Mouse (Mus musculus): ENCODE measurements around the gene Gm11214. TPM values are rescaled to one million over a fixed set of nuclear protein-coding genes. Genes with fewer than 3 reads are reported as not detected.

Gm11214 gene
- total RNA-seq, 2 experiments from 2014 or later = not detected

DNA sequence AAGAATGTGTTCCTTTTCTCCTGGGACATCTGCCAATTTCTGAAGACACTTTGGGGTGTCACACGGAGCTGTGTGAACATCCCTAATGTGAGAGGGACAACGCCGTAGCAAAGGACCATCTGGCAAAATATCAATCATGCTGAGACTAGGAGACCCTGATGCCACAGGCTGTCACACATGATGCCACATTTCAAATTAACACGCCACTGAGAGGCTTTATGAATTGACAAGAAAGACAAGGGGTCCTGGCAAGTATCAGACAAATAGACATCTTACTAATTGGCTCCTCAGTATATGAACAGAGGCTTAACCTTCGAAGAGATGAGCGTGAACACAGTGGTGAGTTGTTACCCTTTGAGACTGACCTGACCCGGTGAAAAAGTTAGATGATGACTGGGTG is 2.6 kb upstream of the Gm11214 start:
- intact Hi-C loops (cut with DNase I) = no loop called here
- no peak for DNase-seq (ENCODE audit: low spot score in 2 of 2)

DNA sequence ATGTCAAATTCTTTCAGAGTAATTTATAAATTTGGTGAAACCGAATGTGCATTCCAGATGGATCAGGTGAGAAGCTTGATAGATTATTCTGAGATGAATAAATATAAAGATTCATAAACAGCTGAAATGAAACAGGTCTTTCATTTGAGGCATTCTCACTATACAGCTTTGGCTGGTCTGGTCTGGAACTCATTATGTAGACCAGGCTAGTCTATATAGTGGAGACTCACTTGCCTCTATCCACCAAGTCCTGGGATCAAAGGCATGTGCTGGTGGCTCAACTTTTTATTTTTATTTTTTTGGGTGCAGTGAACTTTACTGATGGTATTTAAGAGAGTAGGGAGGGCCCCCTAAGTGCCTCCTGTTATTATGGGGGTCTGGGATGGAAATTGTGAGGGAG is 1.3 kb downstream of the Gm11214 start:
- intact Hi-C loops (cut with DNase I) = no loop called here
- DNase-seq (ENCODE audit: low spot score in 2 of 2) = no peak

- DNase-seq (ENCODE audit: low spot score in 2 of 2) = no peak
- intact Hi-C loops (cut with DNase I) = no loop called here
These were observed 1.8 kb downstream of the Gm11214 start for GRCm38 (mm10) chr4:63661426-63661825.

DNA sequence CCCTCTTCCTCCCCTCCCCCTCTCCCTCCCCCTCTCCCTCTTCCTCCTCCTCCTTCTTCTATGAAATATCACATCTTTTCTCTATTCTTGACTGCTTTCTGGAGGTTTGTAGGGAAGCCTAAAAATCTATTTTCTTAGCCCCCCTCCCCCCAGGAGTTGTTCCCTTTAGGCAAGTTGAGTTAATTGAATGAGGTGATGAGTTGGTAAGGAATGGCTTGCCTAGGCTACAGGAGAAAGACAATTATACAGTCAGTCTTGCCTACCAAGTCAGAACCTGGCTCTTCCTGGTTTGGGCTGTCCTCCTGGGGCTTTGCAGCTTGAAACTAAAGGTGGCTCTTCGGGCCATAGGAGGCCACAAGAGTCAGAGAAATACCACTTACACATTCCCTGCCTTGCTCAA is 3.4 kb downstream of the Gm11214 start:
- intact Hi-C loops (cut with DNase I) = no loop called here
- no peak for DNase-seq (ENCODE audit: low spot score in 2 of 2)

DNA sequence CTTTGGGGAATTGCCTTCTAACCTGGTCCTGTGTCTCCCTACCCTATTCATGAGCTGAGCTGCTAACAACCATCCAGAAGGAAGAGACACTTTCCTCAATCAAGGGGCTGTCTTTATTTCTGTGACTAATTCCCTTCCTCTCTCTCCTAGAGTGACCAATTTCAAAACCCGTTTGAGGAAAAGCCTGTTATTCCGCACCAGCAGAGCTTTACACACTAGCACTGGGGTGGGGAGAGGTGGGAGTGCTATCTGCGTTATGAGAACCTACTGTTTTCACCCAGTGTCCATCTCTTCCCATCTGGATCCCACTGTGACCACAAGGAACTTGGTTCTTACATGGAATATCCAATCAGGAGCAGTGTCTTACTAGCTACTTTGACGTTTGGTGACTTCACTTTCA is 4.1 kb downstream of the Gm11214 start:
- intact Hi-C loops (cut with DNase I) = no loop called here
- DNase-seq (ENCODE audit: low spot score in 2 of 2) = no peak

DNA sequence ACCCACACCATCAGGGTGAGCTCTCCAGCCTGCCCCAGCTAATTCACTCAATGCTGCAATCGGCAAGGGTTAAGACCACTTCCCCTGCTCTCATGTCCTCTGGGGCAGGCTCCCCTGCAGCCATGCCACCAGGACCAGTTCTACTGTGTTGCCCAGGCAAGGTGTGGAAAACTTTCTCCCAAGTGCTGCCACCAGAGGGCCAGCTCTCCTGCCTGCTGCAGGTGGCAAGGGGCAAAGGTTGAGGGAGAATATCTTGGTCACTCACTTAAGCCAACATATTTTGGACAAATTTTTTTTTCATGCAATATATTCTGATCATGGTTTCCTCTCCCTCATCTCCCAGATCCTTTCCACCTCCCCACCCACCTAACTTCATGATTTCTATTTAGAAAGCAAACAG is 8.8 kb downstream of the Gm11214 start:
- no peak for DNase-seq (ENCODE audit: low spot score in 2 of 2)
- intact Hi-C loops (cut with DNase I) = no loop called here

DNA sequence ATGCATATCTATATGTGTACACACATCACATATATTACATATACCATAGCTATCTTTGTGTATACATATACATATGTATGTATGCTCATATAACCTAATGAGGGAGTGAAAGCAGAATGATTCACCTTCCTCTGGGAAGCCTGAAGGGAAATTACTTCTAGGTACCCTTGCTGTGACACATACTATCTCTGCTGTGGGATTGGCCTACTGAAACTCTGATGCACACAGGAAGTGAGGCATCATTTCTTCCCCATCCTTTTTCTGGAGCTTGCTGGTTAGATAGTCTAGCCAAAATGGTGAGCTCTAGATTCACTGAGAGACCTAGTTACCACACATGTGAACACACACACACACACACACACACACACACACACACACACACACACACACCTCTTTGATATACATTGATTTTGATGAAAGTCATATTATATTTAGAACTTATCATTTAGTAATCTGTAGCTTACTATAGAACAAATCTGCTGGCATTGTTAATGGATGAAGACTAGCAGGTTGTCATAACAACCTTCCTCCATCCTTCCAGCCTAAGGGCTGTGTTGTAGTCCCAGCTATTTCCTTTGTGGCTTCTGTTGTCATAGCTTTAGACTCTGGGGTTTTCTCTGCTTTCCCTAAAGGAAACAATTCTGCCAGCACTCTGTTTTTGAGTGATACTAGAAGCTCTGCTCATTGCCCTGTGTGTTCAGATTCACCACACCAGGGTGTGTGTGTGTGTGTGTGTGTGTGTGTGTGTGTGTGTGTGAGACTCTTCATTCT is 19.0 kb downstream of the Gm11214 start:
- intact Hi-C loops (cut with DNase I) = no loop called here
- DNase-seq (ENCODE audit: low spot score in 2 of 2) = no peak

GRCm38 (mm10) chr4:63639842-63640241 is 23.3 kb downstream of the Gm11214 start:
- intact Hi-C loops (cut with DNase I) = no loop called here
- no peak for DNase-seq (ENCODE audit: low spot score in 2 of 2)

GRCm38 (mm10) chr4:63638603-63639002 is 24.6 kb downstream of the Gm11214 start:
- intact Hi-C loops (cut with DNase I) = no loop called here
- no peak for DNase-seq (ENCODE audit: low spot score in 2 of 2)

DNA sequence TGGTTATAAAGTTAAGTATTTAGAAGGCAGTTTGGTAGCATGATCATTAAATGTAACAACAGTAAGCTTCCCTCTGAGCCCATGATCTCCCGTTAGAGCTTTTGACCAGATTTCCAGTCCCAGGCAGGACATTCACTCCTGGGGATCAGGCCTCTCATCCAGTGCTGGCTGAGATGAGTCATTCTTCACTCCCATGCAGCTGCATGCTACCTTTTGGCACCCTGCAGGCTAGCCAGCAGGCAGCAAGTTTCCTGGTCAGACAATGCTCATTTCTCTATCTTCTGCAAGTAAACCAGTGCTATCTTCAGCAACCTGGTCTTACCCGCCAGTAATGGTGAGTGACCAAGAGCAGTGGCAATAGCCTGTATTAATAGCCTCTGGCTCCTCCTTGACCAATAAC is 30.0 kb downstream of the Gm11214 start:
- no peak for DNase-seq (ENCODE audit: low spot score in 2 of 2)
- intact Hi-C loops (cut with DNase I) = no loop called here

DNA sequence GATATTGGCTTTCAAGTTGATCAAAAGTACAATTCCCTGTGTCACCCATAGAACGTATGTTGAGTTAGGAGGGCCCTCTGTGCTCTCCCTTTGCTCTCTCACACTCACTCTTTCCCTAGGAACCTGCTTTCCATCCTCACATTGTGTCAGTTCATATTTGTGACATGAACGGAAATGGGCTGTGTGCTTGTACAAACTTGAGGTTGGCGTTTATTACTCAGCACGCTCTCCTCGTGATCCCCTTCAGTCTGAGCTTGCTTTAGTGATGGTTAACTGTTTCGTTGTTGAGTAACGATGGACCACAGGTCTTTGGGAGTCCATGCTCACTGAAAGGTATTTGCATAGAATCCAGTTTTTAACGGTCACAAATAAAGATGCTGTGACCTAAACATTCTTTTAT is 36.1 kb downstream of the Gm11214 start:
- DNase-seq (ENCODE audit: low spot score in 2 of 2) = no peak
- intact Hi-C loops (cut with DNase I) = no loop called here

DNA sequence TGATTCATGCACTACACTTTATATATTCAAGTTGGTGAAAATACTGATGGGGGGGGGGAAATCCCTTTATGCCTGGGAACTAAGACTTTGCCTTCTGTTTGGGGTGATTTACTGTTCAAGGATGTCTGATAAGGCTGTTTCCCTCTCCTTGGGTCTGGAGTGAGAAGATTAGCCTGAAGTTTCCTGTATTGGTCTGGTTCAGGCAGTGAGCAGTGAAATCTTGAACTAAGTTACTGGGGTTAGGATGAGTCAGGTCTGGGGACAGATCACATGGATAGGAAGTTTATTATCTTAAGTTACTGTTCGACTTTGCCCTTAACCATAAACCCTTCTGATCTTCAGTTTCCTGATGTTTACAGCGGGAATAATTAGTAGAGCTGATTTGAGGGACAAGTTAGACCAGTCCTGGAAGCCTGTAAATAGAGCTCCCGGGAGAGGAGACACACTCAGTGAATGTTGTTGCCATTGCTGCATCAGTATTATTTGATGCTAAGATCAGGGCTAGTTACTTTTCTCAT is 37.6 kb downstream of the Gm11214 start:
- DNase-seq (ENCODE audit: low spot score in 2 of 2) = no peak
- intact Hi-C loops (cut with DNase I) = no loop called here

DNA sequence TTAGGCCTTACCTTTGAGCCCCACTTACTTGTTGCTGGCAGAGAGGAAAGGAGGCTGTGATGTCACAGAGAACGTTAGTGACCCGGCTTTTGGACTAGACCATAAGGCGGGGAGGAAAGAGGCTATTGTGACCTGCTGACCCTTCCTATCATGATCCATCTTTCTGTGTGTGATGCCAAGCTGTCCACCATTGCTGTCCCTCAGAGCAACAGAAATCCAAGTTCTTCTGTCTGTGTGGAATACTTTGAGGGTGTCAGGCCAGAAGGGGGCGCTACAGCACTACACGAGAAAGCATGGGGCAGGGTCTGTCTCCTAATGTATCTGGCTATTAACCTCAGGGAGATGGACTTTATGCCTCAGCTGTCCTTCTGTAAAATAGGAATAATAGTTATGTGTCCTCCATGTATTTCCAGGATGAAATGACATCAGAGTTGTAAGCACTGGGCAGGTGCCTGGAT is 40.8 kb downstream of the Gm11214 start, which contains the start of gene Tex48:
Tex48 (minus strand) TSS at position 51 of the 458 bp plus-strand sequence.
- intact Hi-C loops (cut with DNase I) = no loop called here
- DNase-seq (ENCODE audit: low spot score in 2 of 2) = no peak

- no peak for DNase-seq (ENCODE audit: low spot score in 2 of 2)
- intact Hi-C loops (cut with DNase I) = no loop called here
These were observed 41.3 kb downstream of the Gm11214 start for GRCm38 (mm10) chr4:63621861-63622260.

Other genes with a start within 250 kb of the Gm11214 start
- 10 to 100 TPM; 41.5 to 50.6 TPM for gene Whrn, start 167.4 kb downstream of the Gm11214 start, total RNA-seq (2021)
- gene Atp6v1g1, start 118.6 kb downstream of the Gm11214 start, total RNA-seq (2021) = 100 to 1,000 TPM; 133 to 150 TPM
- gene Tmem268, start 104.6 kb downstream of the Gm11214 start, total RNA-seq (2021) = 10 to 100 TPM; 14.0 to 14.6 TPM
- not detected for gene Gm11213, start 58.1 kb downstream of the Gm11214 start, total RNA-seq (2021)
- gene Tex48, start 41.0 kb downstream of the Gm11214 start, total RNA-seq (2021) = not detected
- under 1 TPM; 0.11 to 0.12 TPM for gene Tnfsf15, start 81.7 kb upstream of the Gm11214 start, total RNA-seq (2021)
- gene Tnfsf8, start 198.0 kb upstream of the Gm11214 start, total RNA-seq (2021) = not detected